Mouse (Mus musculus) spleen, adult 2 months (tissue): ENCODE measurements around the gene Kctd11. TPM values are rescaled to one million over a fixed set of nuclear protein-coding genes. Genes with fewer than 3 reads are reported as not detected.

Source experiments
- DNase-seq, 2 experiments: peaks; one replicate each; pipeline versions ENCODE4 v3.0.0 to v3.0.0-alpha.2; 2012 to 2021; ENCODE audit warnings: low spot score in 2 of 2, low read depth in 1 of 2
- H3K27ac ChIP-seq: fragments of 200-500 bp; 2 replicates; pipeline ENCODE4 v1.5.1; 2012; ENCODE audit warnings: low read length, inconsistent platforms; ENCODE audit not compliant: insufficient read depth
- H3K27me3 ChIP-seq: fragments of 200-500 bp; 2 replicates; pipeline ENCODE4 v1.6.1; 2012; ENCODE audit warnings: mild to moderate bottlenecking, moderate library complexity, low read length, inconsistent platforms; ENCODE audit not compliant: control insufficient read depth, insufficient read depth
- H3K36me3 ChIP-seq: fragments of 200-500 bp; 2 replicates; pipeline ENCODE4 v1.6.1; 2012; ENCODE audit warnings: mild to moderate bottlenecking, low read length, inconsistent platforms; ENCODE audit not compliant: control insufficient read depth, insufficient read depth
- H3K4me1 ChIP-seq: fragments of 200-500 bp; 2 replicates; pipeline ENCODE4 v1.6.1; 2011; ENCODE audit warnings: inconsistent platforms; ENCODE audit not compliant: control insufficient read depth, insufficient read depth, insufficient read length
- H3K4me3 ChIP-seq: fragments of 200-500 bp; 2 replicates; pipeline ENCODE4 v1.5.1; 2011; ENCODE audit warnings: mild to moderate bottlenecking, inconsistent platforms; ENCODE audit not compliant: insufficient read depth, insufficient read length; ENCODE audit errors: extremely low read depth
- CTCF ChIP-seq: fragments of 200-500 bp; IDR thresholded peaks from 2 replicates; pipeline ENCODE4 v1.5.1; 2011; ENCODE audit warnings: mild to moderate bottlenecking, inconsistent platforms; ENCODE audit not compliant: insufficient read depth, insufficient read length, insufficient replicate concordance; ENCODE audit errors: extremely low read depth
- POLR2A ChIP-seq: fragments of 200-500 bp; IDR thresholded peaks from 2 replicates; pipeline ENCODE4 v1.6.1; 2011; ENCODE audit warnings: low read depth, low read length, inconsistent platforms
- WGBS: fragments of 180-500 bp; shearing (Covaris S2); methylation state at CpG from one replicate; pipeline ENCODE4 v1.1.7; 2018; 5-methylcytosine and 5-hydroxymethylcytosine counted together
- polyA plus RNA-seq: library from polyadenylated mRNA; depleted of rRNA; stranded (reverse); fragments of >200 nt; gene quantifications from 2 replicates; pipeline ENCODE4 v1.2.3, GENCODE M21; 2012

Kctd11 gene
- polyA plus RNA-seq, 1 experiment: 3.6 TPM

GRCm38 (mm10) chr11:69858113-69858998 is 22.9 kb downstream of the Kctd11 start, which contains the start of gene Tnk1:
Gene Tnk1, minus strand, starts transcription at chr11:69858730.
- DNase-seq: no peak
- Histone ChIP-seq H3K27ac (no peak within 1 kb of the TSS), H3K27me3 (no peaks in the 10 kb centered on the region), H3K4me3 (no peak within 1 kb of the TSS), H3K36me3 (no peaks in the 10 kb centered on the region), H3K4me1 (no peaks in the 10 kb centered on the region)
- TF ChIP-seq CTCF: no peak
- no peak for TF ChIP-seq POLR2A
- 81% methylated on average over 30 of the region's 30 CpGs for WGBS

- H3K27ac ChIP-seq: no peak overlapping the region
- no peaks in the 10 kb centered on the region for H3K27me3 ChIP-seq
- H3K36me3 ChIP-seq: no peaks in the 10 kb centered on the region
- H3K4me3 ChIP-seq: no peak overlapping the region
- peaks cover 5% of the 10 kb centered on the region; the same call in 1 of the 2 replicates for H3K4me1 ChIP-seq
- TF ChIP-seq POLR2A (no peak), CTCF (peak; percentile 50; the same call in 1 of the 2 replicates)
- WGBS: 24% methylated on average over 16 of the region's 16 CpGs
- DNase-seq: peak in 1 of 2 experiments; percentile 55
Observed at GRCm38 (mm10) chr11:69855347-69855746, 25.9 kb downstream of the Kctd11 start.

GRCm38 (mm10) chr11:69854680-69855079 is 26.5 kb downstream of the Kctd11 start:
- Histone ChIP-seq H3K27me3 (no peaks in the 10 kb centered on the region), H3K27ac (peak overlapping the region; percentile 35; the same call in 1 of the 2 replicates), H3K4me3 (no peak overlapping the region), H3K36me3 (no peaks in the 10 kb centered on the region), H3K4me1 (peaks cover 7% of the 10 kb centered on the region; the same call in 1 of the 2 replicates)
- no peak for TF ChIP-seq POLR2A
- TF ChIP-seq CTCF: no peak
- DNase-seq: no peak
- WGBS: 57% methylated on average over 10 of the region's 10 CpGs

- no peak for DNase-seq
- WGBS: 35% methylated on average over 7 of the region's 7 CpGs
- TF ChIP-seq POLR2A: no peak
- TF ChIP-seq CTCF: no peak
- Histone ChIP-seq H3K27me3 (no peaks in the 10 kb centered on the region), H3K27ac (no peak overlapping the region), H3K4me3 (no peak overlapping the region), H3K4me1 (peaks cover 7% of the 10 kb centered on the region; the same call in 1 of the 2 replicates), H3K36me3 (no peaks in the 10 kb centered on the region)
Observed at GRCm38 (mm10) chr11:69853994-69854393, 27.2 kb downstream of the Kctd11 start.

GRCm38 (mm10) chr11:69850754-69851153 is 30.5 kb downstream of the Kctd11 start:
- TF ChIP-seq POLR2A (no peak), CTCF (no peak)
- Histone ChIP-seq H3K27ac (no peak overlapping the region), H3K36me3 (no peaks in the 10 kb centered on the region), H3K4me3 (no peak overlapping the region), H3K4me1 (peaks cover 18% of the 10 kb centered on the region; the same call in 1 of the 2 replicates), H3K27me3 (no peaks in the 10 kb centered on the region)
- WGBS: 18% methylated on average over 8 of the region's 8 CpGs
- DNase-seq: no peak

- no peak for DNase-seq
Observed at GRCm38 (mm10) chr11:69849884-69850283, 31.3 kb downstream of the Kctd11 start.

GRCm38 (mm10) chr11:69849128-69849527 is 32.1 kb downstream of the Kctd11 start:
- no peak for DNase-seq
- TF ChIP-seq POLR2A (no peak), CTCF (no peak)
- Histone ChIP-seq H3K27ac (no peak overlapping the region), H3K4me3 (no peak overlapping the region), H3K27me3 (no peaks in the 10 kb centered on the region), H3K36me3 (no peaks in the 10 kb centered on the region), H3K4me1 (peaks cover 18% of the 10 kb centered on the region; the same call in 1 of the 2 replicates)
- WGBS: 59% methylated on average over 9 of the region's 9 CpGs

More at GRCm38 (mm10) chr11:69849884-69850283, 31.3 kb downstream of the Kctd11 start:
- Histone ChIP-seq H3K4me3 (no peak overlapping the region), H3K4me1 (peaks cover 18% of the 10 kb centered on the region; the same call in 1 of the 2 replicates), H3K27ac (no peak overlapping the region), H3K36me3 (no peaks in the 10 kb centered on the region), H3K27me3 (no peaks in the 10 kb centered on the region)
- no peak for TF ChIP-seq CTCF
- no peak for TF ChIP-seq POLR2A
- WGBS: 79% methylated on average over 15 of the region's 15 CpGs
